Mouse (Mus musculus) heart, postnatal 0 days (tissue): Measurements from ENCODE around the gene Igfbp7.

Experiments
- CTCF ChIP-seq: IDR thresholded peaks from 2 replicates; pipeline ENCODE4 v1.5.1; 2016; ENCODE audit warnings: antibody characterized with exemption, control low read depth, low read depth
- EP300 ChIP-seq: IDR thresholded peaks from 2 replicates; pipeline ENCODE4 v1.6.1; 2016; ENCODE audit warnings: antibody characterized with exemption, low read depth

DNA sequence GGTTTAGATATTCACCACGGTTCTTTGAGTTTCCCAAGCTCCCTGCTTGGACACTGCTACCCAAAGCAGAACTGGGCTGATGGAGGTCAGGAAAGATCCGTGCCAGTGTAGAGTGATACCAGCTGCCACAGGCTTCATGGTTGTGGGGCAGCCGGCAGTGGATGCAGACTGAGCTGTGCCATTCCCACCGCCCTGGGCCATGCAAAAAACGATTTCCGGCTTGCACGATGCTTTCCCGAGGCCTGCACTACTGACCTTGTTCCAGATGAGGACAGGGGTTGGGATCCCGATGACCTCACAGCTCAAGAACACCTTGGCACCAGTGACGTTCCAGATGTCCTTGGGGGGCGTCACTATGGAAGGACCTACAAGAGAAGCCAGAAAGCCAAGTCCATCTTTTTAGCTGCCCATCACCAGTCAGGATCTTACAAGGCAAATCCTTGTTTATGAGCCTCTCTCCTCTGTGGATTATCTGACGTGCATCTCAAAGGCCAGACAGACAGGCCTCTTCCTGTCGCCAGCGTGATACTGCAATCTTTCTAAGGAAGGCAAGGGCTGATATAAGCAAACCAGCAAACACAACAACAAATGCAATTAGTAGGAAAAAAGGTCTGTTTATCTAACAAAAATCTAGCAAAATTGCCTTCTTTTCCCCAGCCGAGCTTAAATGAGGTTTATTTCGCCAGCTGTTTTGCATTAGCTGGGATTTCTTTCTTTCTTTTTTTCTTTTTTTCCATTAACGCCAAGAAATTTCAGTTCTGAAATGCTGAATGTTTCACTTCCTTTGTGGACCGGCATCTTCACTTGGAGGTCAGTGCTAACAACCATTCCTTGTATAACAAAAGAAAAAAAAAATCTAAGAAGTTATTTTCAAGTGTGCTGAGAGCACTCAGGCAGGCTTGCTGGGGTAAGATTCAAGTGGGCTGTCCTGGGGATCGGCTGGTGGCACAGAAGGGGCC, 52.3 kb downstream of the Igfbp7 start:
- TF ChIP-seq CTCF (no peak), EP300 (no peak)
